Mouse (Mus musculus): ENCODE results near the gene Idua. TPM values are rescaled to one million over a fixed set of nuclear protein-coding genes. Genes with fewer than 3 reads are reported as not detected.

Idua gene
- polyA plus RNA-seq, 1 experiment from 2014 or later, result 17.8 TPM

DNA sequence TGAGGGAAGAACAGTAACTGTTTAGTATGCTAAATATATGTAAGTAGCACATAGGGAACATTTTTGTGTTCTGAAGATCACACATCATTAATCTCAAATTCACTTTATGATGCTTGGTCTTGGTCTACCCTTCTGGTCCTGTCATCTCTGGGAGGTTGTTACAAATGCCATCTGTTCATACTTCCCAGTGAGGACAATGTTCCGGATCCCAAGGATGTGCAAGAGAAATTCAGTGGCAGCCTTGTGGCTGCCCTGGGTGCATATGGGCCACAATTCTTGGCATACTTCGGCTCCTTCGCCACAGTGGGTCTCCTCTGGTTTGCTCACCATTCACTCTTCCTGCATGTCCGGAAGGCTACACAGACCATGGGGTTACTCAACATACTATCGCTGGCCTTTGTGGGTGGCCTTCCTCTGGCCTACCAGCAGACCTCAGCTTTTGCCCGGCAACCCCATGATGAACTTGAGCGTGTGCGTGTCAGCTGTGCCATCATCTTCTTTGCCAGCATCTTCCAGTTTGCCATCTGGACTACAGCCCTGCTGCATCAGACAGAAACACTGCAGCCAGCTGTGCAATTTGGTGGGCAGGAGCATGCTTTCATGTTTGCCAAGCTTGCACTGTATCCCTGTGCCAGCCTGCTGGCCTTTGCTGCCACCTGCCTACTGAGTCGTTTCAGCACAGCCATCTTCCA, 14.3 kb upstream of the Idua start:
- no peak overlapping the region for H3K27ac ChIP-seq (ENCODE audit: poor library complexity, severe bottlenecking)
- no peak overlapping the region for H3K9ac ChIP-seq
- no peak overlapping the region for H3K4me3 ChIP-seq
- 87% methylated on average over 9 of the region's 9 CpGs for WGBS
- peaks cover 7% of the 10 kb centered on the region for H3K4me1 ChIP-seq (replicated peaks)
- H3K27me3 ChIP-seq (replicated peaks), result no peaks in the 10 kb centered on the region
- H3K9me3 ChIP-seq (replicated peaks), result no peaks in the 10 kb centered on the region
- ATAC-seq (ENCODE audit: insufficient number of reproducible peaks, low FRiP score), result no peak
- H3K36me3 ChIP-seq, result peaks cover 77% of the 10 kb centered on the region
- no peak overlapping the region for H3K4me2 ChIP-seq

GRCm38 (mm10) chr5:108646343-108646660, 13.8 kb upstream of the Idua start:
- H3K27me3 ChIP-seq (replicated peaks), result no peaks in the 10 kb centered on the region
- no peak overlapping the region for H3K9ac ChIP-seq
- WGBS, result 86% methylated on average over 3 of the region's 3 CpGs
- H3K4me1 ChIP-seq (replicated peaks), result peaks cover 7% of the 10 kb centered on the region
- no peak for ATAC-seq (ENCODE audit: insufficient number of reproducible peaks, low FRiP score)
- H3K4me3 ChIP-seq, result no peak overlapping the region
- no peak overlapping the region for H3K4me2 ChIP-seq
- no peaks in the 10 kb centered on the region for H3K9me3 ChIP-seq (replicated peaks)
- H3K36me3 ChIP-seq, result peaks cover 80% of the 10 kb centered on the region
- H3K27ac ChIP-seq (ENCODE audit: poor library complexity, severe bottlenecking), result no peak overlapping the region

DNA sequence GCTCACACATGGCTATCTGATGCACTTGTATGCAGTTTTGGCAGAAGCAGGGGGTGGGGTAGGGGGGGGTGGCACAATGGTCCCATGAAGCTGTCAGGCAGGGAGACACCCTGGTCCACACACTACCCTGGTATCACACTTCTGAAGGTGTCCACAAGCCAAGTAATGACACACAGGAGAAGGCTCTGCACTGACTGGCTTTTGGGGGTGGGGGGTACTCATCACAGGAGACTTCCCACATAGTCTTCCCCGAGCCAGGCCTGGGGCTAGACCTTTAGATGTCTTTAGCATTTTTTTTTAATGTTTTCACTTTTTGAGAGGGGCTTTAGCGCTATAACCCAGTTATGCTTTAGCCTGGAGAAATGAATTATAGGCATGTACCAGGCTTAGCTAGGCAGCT, 12.8 kb upstream of the Idua start:
- H3K36me3 ChIP-seq, result peaks cover 83% of the 10 kb centered on the region
- ATAC-seq (ENCODE audit: insufficient number of reproducible peaks, low FRiP score), result no peak

DNA sequence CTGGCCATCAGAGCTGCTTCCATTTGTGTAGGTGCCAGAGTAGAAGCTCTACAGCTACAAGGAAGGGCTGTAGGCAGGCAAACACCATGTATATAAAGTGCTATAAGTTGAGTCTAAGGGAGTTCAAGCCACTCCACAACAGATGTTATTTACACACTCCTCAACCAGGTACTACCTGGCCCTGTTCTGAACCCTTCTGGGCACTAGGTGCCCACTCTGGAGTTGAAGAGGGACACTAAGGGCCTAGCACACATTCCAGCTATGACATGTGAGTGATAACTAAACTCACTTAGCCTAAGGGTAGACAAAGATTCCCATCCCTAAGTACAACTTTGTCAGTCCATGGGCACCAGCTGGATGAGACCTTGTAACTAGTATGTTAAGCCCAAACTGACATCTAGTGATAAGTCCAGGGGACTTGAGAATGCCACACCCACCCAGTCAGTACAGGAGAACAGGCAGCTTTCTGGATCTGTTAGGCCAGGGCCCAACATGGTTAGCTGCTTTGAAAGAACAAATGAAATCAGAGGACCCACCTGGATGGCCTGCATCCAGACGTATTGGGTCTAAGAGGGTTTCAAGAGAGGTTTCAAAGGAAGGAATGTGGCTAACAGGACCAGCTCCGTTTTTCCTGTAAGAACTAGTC, 12.2 kb upstream of the Idua start:
- Histone ChIP-seq H3K4me2 (no peak overlapping the region), H3K27me3 (replicated peaks) (no peaks in the 10 kb centered on the region), H3K4me1 (replicated peaks) (peaks cover 7% of the 10 kb centered on the region), H3K27ac (ENCODE audit: poor library complexity, severe bottlenecking) (no peak overlapping the region), H3K36me3 (peaks cover 82% of the 10 kb centered on the region), H3K4me3 (no peak overlapping the region), H3K9ac (no peak overlapping the region), H3K9me3 (replicated peaks) (no peaks in the 10 kb centered on the region)
- ATAC-seq (ENCODE audit: insufficient number of reproducible peaks, low FRiP score), result no peak
- 88% methylated on average over 2 of the region's 2 CpGs for WGBS

More for the DNA sequence above, 12.8 kb upstream of the Idua start:
- no peak overlapping the region for H3K4me3 ChIP-seq
- no peak overlapping the region for H3K4me2 ChIP-seq
- no peak overlapping the region for H3K27ac ChIP-seq (ENCODE audit: poor library complexity, severe bottlenecking)
- peaks cover 7% of the 10 kb centered on the region for H3K4me1 ChIP-seq (replicated peaks)
- 74% methylated on average over 2 of the region's 2 CpGs for WGBS
- no peak overlapping the region for H3K9ac ChIP-seq
- H3K27me3 ChIP-seq (replicated peaks), result no peaks in the 10 kb centered on the region
- no peaks in the 10 kb centered on the region for H3K9me3 ChIP-seq (replicated peaks)

DNA sequence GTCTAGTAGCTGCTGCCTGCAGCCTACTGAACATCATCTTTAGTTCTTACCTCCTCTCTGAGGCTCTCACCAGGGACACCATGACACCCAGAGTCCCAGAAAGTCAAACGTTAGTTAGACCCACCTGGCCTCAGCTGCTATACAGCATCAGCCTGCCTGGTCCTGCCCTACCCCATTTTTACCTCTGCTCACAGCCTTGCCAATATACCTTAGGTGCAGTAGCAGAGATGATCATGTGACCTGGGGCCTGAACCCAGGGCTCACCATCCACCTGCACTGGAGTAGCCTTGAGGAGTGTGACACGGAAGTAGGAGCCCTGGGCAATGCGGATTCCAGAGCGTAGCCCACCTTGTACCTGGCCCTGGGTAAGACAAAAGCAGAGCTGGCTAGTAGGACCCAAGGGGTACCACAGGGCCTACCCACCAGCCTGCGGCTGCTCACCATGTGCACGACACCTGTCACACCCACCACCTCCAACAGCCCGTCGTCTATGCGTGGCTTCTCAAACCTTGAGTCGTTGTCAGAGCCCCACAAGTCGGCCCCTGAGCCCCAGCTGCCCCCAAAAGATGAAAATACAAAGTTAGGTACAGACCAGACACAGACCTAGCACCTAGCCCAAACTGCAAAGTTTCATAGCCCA, 11.1 kb upstream of the Idua start:
- Histone ChIP-seq H3K36me3 (peaks cover 87% of the 10 kb centered on the region), H3K4me2 (no peak overlapping the region), H3K27ac (ENCODE audit: poor library complexity, severe bottlenecking) (no peak overlapping the region), H3K9me3 (replicated peaks) (no peaks in the 10 kb centered on the region), H3K4me3 (no peak overlapping the region), H3K9ac (no peak overlapping the region), H3K27me3 (replicated peaks) (no peaks in the 10 kb centered on the region), H3K4me1 (replicated peaks) (peaks cover under 1% of the 10 kb centered on the region; the same call in 1 of the 2 replicates)
- ATAC-seq (ENCODE audit: insufficient number of reproducible peaks, low FRiP score), result no peak
- WGBS, result 88% methylated on average over 11 of the region's 11 CpGs

GRCm38 (mm10) chr5:108650341-108650740, 9.8 kb upstream of the Idua start:
- H3K4me3 ChIP-seq, result no peak overlapping the region
- ATAC-seq (ENCODE audit: insufficient number of reproducible peaks, low FRiP score), result no peak
- no peaks in the 10 kb centered on the region for H3K4me1 ChIP-seq (replicated peaks)
- H3K36me3 ChIP-seq, result peaks cover 91% of the 10 kb centered on the region
- no peak overlapping the region for H3K27ac ChIP-seq (ENCODE audit: poor library complexity, severe bottlenecking)
- no peaks in the 10 kb centered on the region for H3K9me3 ChIP-seq (replicated peaks)
- 86% methylated on average over 7 of the region's 7 CpGs for WGBS
- H3K27me3 ChIP-seq (replicated peaks), result no peaks in the 10 kb centered on the region
- no peak overlapping the region for H3K4me2 ChIP-seq
- H3K9ac ChIP-seq, result no peak overlapping the region

- no peak for ATAC-seq (ENCODE audit: insufficient number of reproducible peaks, low FRiP score)
- H3K9me3 ChIP-seq (replicated peaks), result no peaks in the 10 kb centered on the region
- 76% methylated on average over 5 of the region's 5 CpGs for WGBS
- no peak overlapping the region for H3K4me3 ChIP-seq
- H3K4me2 ChIP-seq, result no peak overlapping the region
- no peak overlapping the region for H3K9ac ChIP-seq
- H3K27me3 ChIP-seq (replicated peaks), result no peaks in the 10 kb centered on the region
- H3K36me3 ChIP-seq, result peaks cover 93% of the 10 kb centered on the region
- H3K4me1 ChIP-seq (replicated peaks), result no peaks in the 10 kb centered on the region
- H3K27ac ChIP-seq (ENCODE audit: poor library complexity, severe bottlenecking), result no peak overlapping the region
Observed at GRCm38 (mm10) chr5:108651136-108651720, 8.9 kb upstream of the Idua start.

DNA sequence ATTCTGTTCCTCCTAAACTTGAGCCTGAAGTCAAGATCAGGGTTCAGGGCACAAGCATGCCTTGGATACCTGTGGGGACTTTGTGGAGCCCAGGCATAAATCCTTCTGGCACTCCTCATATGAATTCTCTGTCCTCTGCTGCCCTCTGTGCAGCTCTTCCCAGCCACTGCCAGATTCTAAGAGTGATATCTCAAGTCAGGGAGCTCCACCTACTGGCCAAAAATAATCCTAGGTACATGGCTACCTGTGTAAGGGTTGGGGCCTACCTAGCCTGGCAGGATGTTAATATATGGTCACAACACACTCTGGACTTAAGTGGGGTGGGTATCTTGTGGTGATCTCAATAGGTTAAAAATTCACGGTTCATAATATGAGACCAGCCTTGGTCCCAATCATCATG, 8.3 kb upstream of the Idua start:
- 48% methylated on average over 1 of the region's 1 CpGs for WGBS
- Histone ChIP-seq H3K36me3 (peaks cover 92% of the 10 kb centered on the region), H3K9ac (no peak overlapping the region), H3K27me3 (replicated peaks) (no peaks in the 10 kb centered on the region), H3K4me2 (no peak overlapping the region), H3K27ac (ENCODE audit: poor library complexity, severe bottlenecking) (no peak overlapping the region), H3K4me1 (replicated peaks) (no peaks in the 10 kb centered on the region), H3K4me3 (no peak overlapping the region), H3K9me3 (replicated peaks) (no peaks in the 10 kb centered on the region)
- ATAC-seq (ENCODE audit: insufficient number of reproducible peaks, low FRiP score), result no peak

GRCm38 (mm10) chr5:108653341-108653740, 6.8 kb upstream of the Idua start:
- Histone ChIP-seq H3K4me1 (replicated peaks) (no peaks in the 10 kb centered on the region), H3K27ac (ENCODE audit: poor library complexity, severe bottlenecking) (no peak overlapping the region), H3K27me3 (replicated peaks) (no peaks in the 10 kb centered on the region), H3K4me2 (no peak overlapping the region), H3K9ac (no peak overlapping the region), H3K4me3 (no peak overlapping the region), H3K36me3 (peaks cover 89% of the 10 kb centered on the region), H3K9me3 (replicated peaks) (no peaks in the 10 kb centered on the region)
- ATAC-seq (ENCODE audit: insufficient number of reproducible peaks, low FRiP score), result no peak
- WGBS, result 93% methylated on average over 6 of the region's 6 CpGs

DNA sequence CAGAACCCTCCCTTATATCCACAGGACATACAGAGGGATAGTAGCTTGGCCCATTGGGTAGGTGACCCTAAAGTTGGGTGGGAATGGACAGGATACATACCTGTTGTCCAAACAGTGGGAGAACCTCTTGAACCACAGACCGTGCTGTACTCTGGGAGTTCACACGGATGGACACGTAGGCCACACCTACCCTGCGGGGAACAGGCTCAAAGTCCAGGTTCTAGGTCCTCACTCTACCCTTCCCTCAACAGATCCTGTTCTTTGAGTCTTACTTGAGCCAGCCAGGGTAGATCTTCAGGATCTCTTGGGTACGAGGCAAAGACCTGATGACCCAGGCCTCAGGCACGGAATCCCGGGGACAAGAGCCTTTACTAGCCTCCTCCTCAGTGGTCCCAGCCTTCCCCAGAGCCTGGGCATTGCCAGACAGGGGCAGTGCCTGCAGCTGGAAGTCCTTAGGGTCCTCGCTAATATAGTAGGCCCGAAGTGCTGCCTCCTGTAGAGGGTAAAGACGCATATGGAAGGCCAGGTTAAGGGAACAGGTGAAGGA, 5.6 kb upstream of the Idua start:
- Histone ChIP-seq H3K36me3 (peaks cover 77% of the 10 kb centered on the region), H3K4me3 (no peak overlapping the region), H3K27ac (ENCODE audit: poor library complexity, severe bottlenecking) (no peak overlapping the region), H3K27me3 (replicated peaks) (no peaks in the 10 kb centered on the region), H3K9ac (no peak overlapping the region), H3K4me1 (replicated peaks) (peaks cover 5% of the 10 kb centered on the region), H3K4me2 (no peak overlapping the region), H3K9me3 (replicated peaks) (no peaks in the 10 kb centered on the region)
- no peak for ATAC-seq (ENCODE audit: insufficient number of reproducible peaks, low FRiP score)
- WGBS, result 89% methylated on average over 10 of the region's 10 CpGs

- Histone ChIP-seq H3K27me3 (replicated peaks) (no peaks in the 10 kb centered on the region), H3K4me2 (no peak overlapping the region), H3K4me1 (replicated peaks) (peaks cover 11% of the 10 kb centered on the region), H3K9me3 (replicated peaks) (no peaks in the 10 kb centered on the region), H3K9ac (no peak overlapping the region), H3K36me3 (peaks cover 69% of the 10 kb centered on the region), H3K4me3 (no peak overlapping the region), H3K27ac (ENCODE audit: poor library complexity, severe bottlenecking) (no peak overlapping the region)
- 87% methylated on average over 9 of the region's 9 CpGs for WGBS
- no peak for ATAC-seq (ENCODE audit: insufficient number of reproducible peaks, low FRiP score)
Observed at GRCm38 (mm10) chr5:108655381-108655780, 4.8 kb upstream of the Idua start.

All from heart, embryonic 12.5 days (tissue).